Mouse (Mus musculus): ENCODE measurements at regions not wholly inside any gene's neighbourhood (a gene's known extent, or its start where the extent isn't known, plus 50 kb on each side); places are given as distances from the start of the nearest gene placed in this dataset.

- TF ChIP-seq CTCF (IDR thresholded peaks at IDR 0.05; ENCODE audit: borderline replicate concordance, control insufficient read depth, extremely low read depth, insufficient read depth, low read length, poor library complexity), result no peak
- TF ChIP-seq POLR2A (IDR thresholded peaks at IDR 0.05; ENCODE audit: control insufficient read depth, extremely low read depth, insufficient read depth, low read length, poor library complexity), result no peak
Measured at GRCm38 (mm10) chr13:103483392-103483791, 149.1 kb upstream of the Mast4 start.
